Mouse (Mus musculus): ENCODE results near the gene 1700019D03Rik. TPM values are rescaled to one million over a fixed set of nuclear protein-coding genes. Genes with fewer than 3 reads are reported as not detected.

1700019D03Rik gene
- 1.0 TPM for total RNA-seq (2023)

DNA sequence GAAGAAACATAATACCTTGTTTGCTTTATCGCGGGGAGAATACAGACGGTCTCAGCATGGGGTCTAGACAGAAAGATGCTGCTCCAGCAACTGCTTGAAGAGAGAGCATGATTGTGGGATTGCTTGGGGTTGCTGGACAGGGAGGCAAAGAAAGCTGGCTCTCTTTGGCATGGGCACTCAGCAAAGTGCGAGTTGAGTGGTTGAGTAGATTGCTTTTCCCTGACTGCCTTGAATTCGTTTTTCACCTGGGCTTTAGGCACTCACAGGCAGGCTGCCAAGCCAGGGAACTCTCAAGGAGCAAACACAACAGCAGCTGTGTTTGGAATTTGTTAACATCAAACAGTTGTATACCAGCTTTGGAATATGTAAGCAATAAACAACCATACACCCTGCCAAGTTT, at the start of gene 1700019D03Rik:
1700019D03Rik (minus strand) TSS at position 101 of the 400 bp plus-strand sequence.

DNA sequence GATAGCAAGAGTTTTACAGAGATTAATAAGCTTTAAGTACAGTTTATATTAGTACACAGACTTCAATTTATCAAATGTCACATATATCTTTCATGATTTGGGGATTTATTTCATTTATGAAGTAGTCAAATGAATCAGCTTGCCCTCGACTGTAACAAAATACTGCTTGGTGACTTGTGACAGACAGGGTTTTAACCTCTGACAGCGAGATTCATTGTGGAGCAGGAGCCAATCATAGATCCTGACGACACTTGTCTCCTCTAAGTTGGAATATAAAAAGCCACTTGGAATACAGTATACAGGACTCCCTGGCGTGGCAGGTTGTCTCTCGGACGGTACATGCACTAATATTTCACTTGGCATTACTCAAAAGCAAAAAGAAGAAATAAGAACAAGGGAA, 41.4 kb upstream of the 1700019D03Rik start, which contains the start of gene Mstn:
Mstn (plus strand) TSS at position 301 of the 400 bp plus-strand sequence.

Other genes starting within 250 kb of the 1700019D03Rik start
- 67.7 TPM for gene Inpp1, start 202.5 kb downstream of the 1700019D03Rik start, total RNA-seq (2023)
- gene Hibch, start 175.2 kb downstream of the 1700019D03Rik start, total RNA-seq (2023): 14.2 TPM
- not detected for gene Mstn, start 41.5 kb upstream of the 1700019D03Rik start, total RNA-seq (2023)
- gene 1700019A02Rik, start 167.5 kb upstream of the 1700019D03Rik start, total RNA-seq (2023): not detected